Mouse (Mus musculus) skeletal muscle tissue, adult 2 months (tissue): Measurements from ENCODE around the gene Mrpl12.
A peak's percentile ranks its signal among the peaks of the same experiment; 100 is the strongest.

Experiments
- DNase-seq: peaks from one replicate; pipeline ENCODE4 v3.0.0-alpha.2; 2012; ENCODE audit warnings: low read depth, low spot score

Gene Mrpl12

GRCm38 (mm10) chr11:120484265-120484981, at the start of gene Mrpl12:
Mrpl12 (plus strand) TSS chr11:120484613.
- DNase-seq: peak; percentile 90

- peak; percentile 76 for DNase-seq
These were observed 47.1 kb upstream of the Mrpl12 start, which contains the start of gene Nploc4 for GRCm38 (mm10) chr11:120437152-120437856. Nploc4 (minus strand) TSS chr11:120437708.

- no peak for DNase-seq
These were observed 46.5 kb upstream of the Mrpl12 start for GRCm38 (mm10) chr11:120437857-120438385.

- no peak for DNase-seq
These were observed 42.1 kb upstream of the Mrpl12 start, which contains the start of gene Tspan10 for GRCm38 (mm10) chr11:120442344-120442743. Tspan10 (plus strand) TSS chr11:120442644.

- no peak for DNase-seq
These were observed 41.6 kb upstream of the Mrpl12 start for GRCm38 (mm10) chr11:120442765-120443280.

- no peak for DNase-seq
These were observed 40.3 kb upstream of the Mrpl12 start for GRCm38 (mm10) chr11:120444106-120444505.

- DNase-seq: no peak
These were observed 38.9 kb upstream of the Mrpl12 start for GRCm38 (mm10) chr11:120445475-120445874.

- DNase-seq: no peak
These were observed 37.2 kb upstream of the Mrpl12 start for GRCm38 (mm10) chr11:120447179-120447578.

- no peak for DNase-seq
These were observed 32.2 kb upstream of the Mrpl12 start for GRCm38 (mm10) chr11:120452246-120452645.

- no peak for DNase-seq
These were observed 31.1 kb upstream of the Mrpl12 start, which contains the start of gene Pde6g for GRCm38 (mm10) chr11:120453306-120453705. Pde6g (minus strand) TSS chr11:120453500.

- no peak for DNase-seq
These were observed 29.4 kb upstream of the Mrpl12 start for GRCm38 (mm10) chr11:120454965-120455364.

- DNase-seq: no peak
These were observed 29.0 kb upstream of the Mrpl12 start for GRCm38 (mm10) chr11:120455413-120455812.

- no peak for DNase-seq
These were observed 27.0 kb upstream of the Mrpl12 start for GRCm38 (mm10) chr11:120457370-120457769.

GRCm38 (mm10) chr11:120457772-120458751, 26.4 kb upstream of the Mrpl12 start, which contains the start of the genes Oxld1 and Ccdc137:
Oxld1 (minus strand) TSS chr11:120458068.
Ccdc137 (plus strand) TSS chr11:120458115.
- peak; percentile 73 for DNase-seq

- DNase-seq: no peak
These were observed 25.4 kb upstream of the Mrpl12 start for GRCm38 (mm10) chr11:120458847-120459597.

- no peak for DNase-seq
These were observed 20.9 kb upstream of the Mrpl12 start for GRCm38 (mm10) chr11:120463536-120463935.

GRCm38 (mm10) chr11:120464365-120464764, 20.0 kb upstream of the Mrpl12 start:
- DNase-seq: no peak

- no peak for DNase-seq
These were observed 18.9 kb upstream of the Mrpl12 start for GRCm38 (mm10) chr11:120465521-120465920.

GRCm38 (mm10) chr11:120467051-120467735, 17.2 kb upstream of the Mrpl12 start, which contains the start of gene Arl16:
Arl16 (minus strand) TSS chr11:120467607.
- DNase-seq: peak; percentile 98

GRCm38 (mm10) chr11:120467736-120468092, 16.7 kb upstream of the Mrpl12 start:
- DNase-seq: no peak
